Mouse (Mus musculus) intestine, embryonic 14.5 days (tissue): ENCODE results near the gene Cdk5r1. TPM values are rescaled to one million over a fixed set of nuclear protein-coding genes. Genes with fewer than 3 reads are reported as not detected.

Source experiments
- ATAC-seq: fragments of 200-750 bp; cut with Nextera tagmentation; replicated peaks from 2 replicates; pipeline ENCODE4 v1.8.0; 2017; ENCODE audit warnings: low read depth, moderate number of reproducible peaks, moderate TSS enrichment, moderate library complexity; ENCODE audit not compliant: low FRiP score, low TSS enrichment
- DNase-seq: peaks from one replicate; pipeline ENCODE4 v3.0.0-alpha.2; 2018; ENCODE audit warnings: low spot score
- H3K27ac ChIP-seq: fragments of 300-500 bp; sonication (generic); 2 replicates; pipeline ENCODE4 v1.5.1; 2014; ENCODE audit warnings: low read depth, mild to moderate bottlenecking, control low read depth
- H3K27me3 ChIP-seq: fragments of 300-500 bp; sonication (generic); replicated peaks from 2 replicates; pipeline ENCODE4 v1.6.1; 2014; ENCODE audit warnings: low read length, control low read depth; ENCODE audit not compliant: control insufficient read depth, insufficient read depth
- H3K36me3 ChIP-seq: fragments of 300-500 bp; sonication (generic); 2 replicates; pipeline ENCODE4 v1.6.1; 2014; ENCODE audit warnings: low read length, control low read depth; ENCODE audit not compliant: control insufficient read depth, insufficient read depth
- H3K4me1 ChIP-seq: fragments of 300-500 bp; sonication (generic); replicated peaks from 2 replicates; pipeline ENCODE4 v1.6.1; 2014; ENCODE audit warnings: low read length, control low read depth, mixed read lengths; ENCODE audit not compliant: control insufficient read depth, insufficient read depth
- H3K4me2 ChIP-seq: fragments of 300-500 bp; sonication (generic); 2 replicates; pipeline ENCODE4 v1.6.1; 2014; ENCODE audit warnings: low read length
- H3K4me3 ChIP-seq: fragments of 300-500 bp; sonication (generic); 2 replicates; pipeline ENCODE4 v1.5.1; 2014; ENCODE audit warnings: low read depth, low read length, control low read depth, mixed read lengths
- H3K9ac ChIP-seq: fragments of 300-500 bp; sonication (generic); 2 replicates; pipeline ENCODE4 v1.6.1; 2014; ENCODE audit warnings: mild to moderate bottlenecking, low read length
- H3K9me3 ChIP-seq: fragments of 300-500 bp; sonication (generic); 2 replicates; pipeline ENCODE4 v1.6.1; 2016; ENCODE audit warnings: low read length, control low read depth; ENCODE audit not compliant: control insufficient read depth
- WGBS: fragments of 180-500 bp; shearing (Covaris S2); extraction: QIAGEN DNeasy Blood & Tissue Kit; methylation state at CpG from one replicate; pipeline ENCODE4 v1.1.7; 2014; 5-methylcytosine and 5-hydroxymethylcytosine counted together
- polyA plus RNA-seq: library from polyadenylated mRNA; unstranded; fragments of >200 nt; fragmentation: Nextera tagmentation; extraction: Ambion mirVana; gene quantifications from 2 replicates; pipeline ENCODE4 v1.2.1, GENCODE M21; 2014

Cdk5r1 gene
- polyA plus RNA-seq, 1 experiment from 2014 or later = 1.4 TPM

DNA sequence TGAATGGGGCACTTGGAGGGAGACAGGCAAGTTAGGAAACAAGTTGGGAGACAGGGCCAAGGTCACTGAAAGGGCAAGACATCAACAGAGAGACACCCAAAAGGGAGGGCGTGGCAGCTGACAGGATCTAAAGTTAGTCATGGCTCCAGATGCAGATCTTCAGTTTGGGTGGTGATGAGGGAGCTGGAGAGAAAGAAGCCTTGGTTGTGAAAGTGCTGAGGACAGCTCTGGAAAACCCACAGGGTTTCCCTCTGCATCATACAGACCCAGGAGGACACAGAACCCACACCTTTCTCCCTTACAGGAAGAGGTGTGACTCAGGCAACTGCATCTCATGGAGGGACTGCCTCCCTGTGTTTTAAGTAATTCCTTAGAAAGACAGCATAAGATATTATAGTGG is 19.8 kb downstream of the Cdk5r1 start:
- Histone ChIP-seq H3K27ac (no peak overlapping the region), H3K4me1 (peaks cover 4% of the 10 kb centered on the region; the same call in 1 of the 2 replicates), H3K27me3 (no peaks in the 10 kb centered on the region), H3K9me3 (no peaks in the 10 kb centered on the region), H3K4me3 (no peak overlapping the region), H3K9ac (no peak overlapping the region), H3K4me2 (no peak overlapping the region), H3K36me3 (no peaks in the 10 kb centered on the region)
- ATAC-seq (no peak), DNase-seq (no peak)
- WGBS = 88% methylated on average over 1 of the region's 1 CpGs

DNA sequence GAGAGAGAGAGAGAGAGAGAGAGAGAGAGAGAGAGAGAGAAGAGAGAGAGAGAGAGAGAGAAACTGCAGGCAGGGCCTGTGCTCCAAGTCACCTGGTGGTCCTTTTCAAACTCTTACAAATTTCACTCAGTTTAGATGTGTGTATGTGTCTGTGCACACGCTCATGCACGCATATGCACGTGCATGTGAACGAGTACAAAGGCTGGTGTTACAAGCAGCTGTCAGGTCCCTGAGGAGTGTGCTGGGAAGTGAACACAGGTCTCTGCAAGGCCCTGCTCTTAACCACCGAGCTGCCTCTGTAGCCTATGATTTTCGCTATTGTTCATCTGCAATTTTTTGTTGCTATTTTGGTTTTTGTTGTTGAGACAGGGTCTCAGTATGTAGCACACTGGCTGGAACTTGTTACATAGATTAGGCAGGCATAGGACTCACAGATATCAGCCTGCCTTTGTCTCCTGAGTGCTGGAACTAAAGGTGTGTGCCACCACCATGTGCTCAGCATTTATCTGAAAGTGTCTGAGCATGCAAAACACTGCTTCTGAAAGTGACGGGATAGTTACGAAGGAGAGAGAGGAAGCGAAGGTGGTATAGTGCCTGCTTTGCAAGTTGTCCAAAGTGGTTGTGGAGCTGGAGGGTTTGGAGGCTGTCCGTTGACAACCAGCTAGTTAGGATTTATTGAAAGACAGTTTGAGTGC is 20.5 kb downstream of the Cdk5r1 start:
- DNase-seq (no peak), ATAC-seq (no peak)
- H3K4me2 ChIP-seq = no peak overlapping the region

DNA sequence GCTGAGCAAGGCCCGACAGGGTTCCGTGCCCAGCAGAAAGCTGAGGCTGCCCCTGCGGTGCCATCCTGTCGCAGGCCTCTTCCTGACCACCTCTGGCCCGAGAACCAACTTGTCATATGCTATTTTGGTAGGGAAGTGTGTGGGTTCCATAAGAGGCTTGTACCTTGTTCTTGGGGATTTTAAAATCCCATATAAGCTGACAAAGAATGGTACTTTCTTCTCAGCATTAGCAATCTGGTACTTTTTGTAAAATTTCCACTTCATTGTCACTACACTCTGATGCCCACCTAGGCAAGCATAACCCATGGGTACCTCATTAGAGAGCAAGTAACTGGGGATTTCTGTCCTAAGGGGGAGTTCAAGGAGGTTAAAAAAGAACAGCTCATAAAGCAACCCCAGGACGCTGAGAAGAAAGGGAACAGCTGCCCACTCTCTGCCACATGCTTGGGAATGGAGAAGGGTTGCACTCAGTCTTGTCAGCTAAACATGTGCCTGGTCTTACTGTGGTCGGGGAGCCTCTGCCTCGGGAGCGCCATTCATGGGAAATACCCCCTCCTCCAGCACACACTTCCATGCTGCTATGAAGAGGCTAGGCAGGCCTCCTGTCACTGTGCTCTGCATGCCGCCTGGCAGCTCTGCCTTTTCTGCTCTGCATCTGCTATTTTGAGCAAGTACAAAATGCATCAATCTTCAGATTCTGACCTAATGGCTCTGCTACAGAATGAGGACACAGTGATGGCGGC is 21.7 kb downstream of the Cdk5r1 start:
- ATAC-seq (no peak), DNase-seq (no peak)
- H3K36me3 ChIP-seq = no peaks in the 10 kb centered on the region
- no peak overlapping the region; the same call in 1 of the 2 replicates for H3K4me2 ChIP-seq
- 57% methylated on average over 11 of the region's 11 CpGs for WGBS
- no peak overlapping the region for H3K4me3 ChIP-seq
- H3K9ac ChIP-seq = no peak overlapping the region
- peaks cover 4% of the 10 kb centered on the region; the same call in 1 of the 2 replicates for H3K4me1 ChIP-seq
- H3K27me3 ChIP-seq = no peaks in the 10 kb centered on the region
- no peak overlapping the region for H3K27ac ChIP-seq
- no peaks in the 10 kb centered on the region for H3K9me3 ChIP-seq

More for the DNA sequence above, 20.5 kb downstream of the Cdk5r1 start:
- H3K9ac ChIP-seq = no peak overlapping the region
- no peak overlapping the region for H3K27ac ChIP-seq
- no peaks in the 10 kb centered on the region for H3K9me3 ChIP-seq
- 75% methylated on average over 10 of the region's 10 CpGs for WGBS
- H3K27me3 ChIP-seq = no peaks in the 10 kb centered on the region
- no peaks in the 10 kb centered on the region for H3K36me3 ChIP-seq
- H3K4me1 ChIP-seq = peaks cover 4% of the 10 kb centered on the region; the same call in 1 of the 2 replicates
- no peak overlapping the region for H3K4me3 ChIP-seq

DNA sequence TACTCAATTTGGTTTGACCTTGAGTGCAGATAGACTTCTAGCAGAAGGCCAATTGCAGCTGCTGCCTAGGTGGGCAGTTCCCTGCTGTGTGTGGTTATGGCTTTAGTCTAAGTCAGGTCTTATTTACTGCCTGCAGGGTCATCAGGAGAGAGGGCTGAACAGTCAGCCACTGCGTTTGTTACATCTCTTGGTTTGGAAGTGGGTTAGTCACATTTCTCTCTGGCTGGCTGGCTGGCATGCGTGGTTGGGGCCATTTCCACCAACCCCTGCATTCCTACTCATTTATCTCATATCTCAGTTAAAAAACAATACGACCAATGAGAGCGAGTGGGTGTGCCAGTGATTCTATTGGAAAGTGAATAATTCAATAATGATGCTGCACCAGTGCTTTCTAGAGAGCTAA is 22.7 kb downstream of the Cdk5r1 start:
- H3K27me3 ChIP-seq = no peaks in the 10 kb centered on the region
- H3K4me2 ChIP-seq = no peak overlapping the region
- H3K4me1 ChIP-seq = peaks cover 8% of the 10 kb centered on the region; the same call in 1 of the 2 replicates
- WGBS = 68% methylated on average over 4 of the region's 4 CpGs
- H3K27ac ChIP-seq = no peak overlapping the region
- H3K36me3 ChIP-seq = no peaks in the 10 kb centered on the region
- ATAC-seq (no peak), DNase-seq (no peak)
- no peak overlapping the region for H3K9ac ChIP-seq
- H3K9me3 ChIP-seq = no peaks in the 10 kb centered on the region
- no peak overlapping the region for H3K4me3 ChIP-seq

DNA sequence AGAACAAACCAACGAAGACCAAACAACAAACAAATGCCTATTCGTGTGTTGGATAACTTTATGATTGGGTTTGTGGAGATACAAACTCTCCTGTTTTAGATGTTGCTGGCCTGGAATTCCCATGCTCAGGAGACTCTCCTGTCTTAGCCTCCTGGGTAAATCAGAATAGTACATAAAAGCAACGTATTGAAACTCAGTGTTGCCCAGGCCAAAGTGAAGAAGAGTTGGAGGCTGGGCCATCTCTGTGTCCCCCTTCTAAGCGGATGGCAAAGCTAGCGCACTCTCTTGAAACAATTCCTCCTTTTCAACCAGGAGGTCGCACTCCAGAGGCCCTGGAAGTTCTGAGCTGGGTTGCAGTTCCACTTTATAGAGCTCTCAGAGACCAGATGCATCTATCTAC is 26.5 kb downstream of the Cdk5r1 start:
- Histone ChIP-seq H3K4me2 (no peak overlapping the region), H3K4me3 (no peak overlapping the region), H3K27ac (no peak overlapping the region), H3K36me3 (no peaks in the 10 kb centered on the region), H3K9ac (no peak overlapping the region), H3K9me3 (no peaks in the 10 kb centered on the region), H3K27me3 (no peaks in the 10 kb centered on the region), H3K4me1 (peaks cover 11% of the 10 kb centered on the region; the same call in 1 of the 2 replicates)
- ATAC-seq (no peak), DNase-seq (no peak)
- 85% methylated on average over 6 of the region's 6 CpGs for WGBS

DNA sequence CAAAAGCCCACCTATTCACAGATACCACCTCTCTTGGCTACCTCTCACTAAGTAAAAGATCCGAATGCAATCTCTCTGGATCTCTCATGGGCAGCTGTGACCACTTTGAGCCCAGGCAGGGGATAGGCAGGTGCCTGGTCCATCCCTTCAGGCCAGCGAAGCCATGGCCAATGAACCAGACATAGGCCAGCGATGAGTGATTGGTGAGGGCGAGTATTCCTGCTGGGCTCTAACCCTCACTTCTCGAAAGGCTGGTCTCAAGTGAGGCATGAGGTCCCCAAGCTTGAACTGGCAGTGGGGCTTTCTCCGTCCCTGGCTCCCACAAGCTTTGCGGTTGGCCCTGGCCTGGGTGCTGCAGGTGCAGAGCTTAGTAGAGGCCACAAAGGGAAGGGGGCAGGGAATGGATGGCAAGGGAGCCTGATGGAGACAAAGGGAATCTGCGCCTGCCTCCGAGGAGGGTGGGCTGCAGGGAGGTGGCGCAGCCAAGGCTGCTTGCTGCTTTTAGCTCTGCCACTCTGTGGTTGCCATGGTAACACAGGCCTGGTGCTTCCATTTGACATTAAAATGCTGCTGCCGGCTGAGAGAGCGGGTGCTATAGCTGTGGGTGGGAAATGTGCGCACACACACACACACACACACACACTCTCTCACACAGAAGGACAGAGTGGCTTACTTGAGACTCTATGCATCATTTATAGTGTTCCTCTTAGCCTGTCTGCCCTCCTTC is 27.1 kb downstream of the Cdk5r1 start:
- no peaks in the 10 kb centered on the region for H3K9me3 ChIP-seq
- no peak overlapping the region for H3K4me3 ChIP-seq
- no peaks in the 10 kb centered on the region for H3K27me3 ChIP-seq
- no peak overlapping the region for H3K9ac ChIP-seq
- no peak overlapping the region for H3K4me2 ChIP-seq
- ATAC-seq (peak; percentile 68), DNase-seq (no peak)
- WGBS = 47% methylated on average over 13 of the region's 13 CpGs
- peaks cover 12% of the 10 kb centered on the region; the same call in 1 of the 2 replicates for H3K4me1 ChIP-seq
- H3K36me3 ChIP-seq = no peaks in the 10 kb centered on the region
- H3K27ac ChIP-seq = no peak overlapping the region

DNA sequence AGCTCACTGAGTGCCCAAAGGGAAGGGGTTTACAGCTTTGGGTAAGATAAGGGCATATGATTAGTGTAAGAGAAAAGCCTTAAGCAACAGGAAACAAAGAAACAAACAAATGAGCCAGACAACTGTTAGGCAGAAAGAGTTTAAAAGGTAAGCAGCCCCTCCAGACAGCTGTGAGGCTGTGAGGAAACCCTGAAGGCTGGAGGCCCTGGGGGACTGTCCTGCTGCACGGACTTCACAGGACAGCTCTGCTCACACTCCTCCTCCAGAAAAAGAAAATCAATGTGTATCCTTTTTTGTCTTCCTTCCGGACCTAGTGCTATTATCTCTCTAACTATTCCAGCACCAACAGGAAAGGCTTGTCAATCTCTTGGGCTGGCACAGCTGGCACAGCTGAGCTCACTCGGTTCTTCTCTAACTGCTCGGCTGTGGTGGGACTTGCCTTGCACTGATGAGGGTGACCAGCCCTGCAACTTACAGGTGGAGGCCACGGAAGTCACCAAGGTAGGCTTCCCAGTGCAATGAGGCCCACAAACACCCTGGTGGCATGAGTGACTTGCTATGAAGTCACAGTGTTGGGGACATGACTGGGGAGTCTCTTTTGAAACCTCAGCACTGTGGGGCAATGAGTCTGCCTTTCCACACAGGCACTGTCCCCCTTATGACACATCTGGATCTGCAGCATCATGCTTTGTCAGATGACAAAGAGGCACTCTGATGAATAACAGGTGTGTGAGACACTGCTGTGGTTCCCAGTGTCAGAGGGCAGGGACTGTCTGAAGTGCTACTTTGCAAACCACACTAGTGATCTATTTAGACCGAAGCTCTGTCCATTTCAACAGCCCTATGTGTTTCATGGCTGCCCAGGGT is 27.9 kb downstream of the Cdk5r1 start:
- H3K4me1 ChIP-seq = peaks cover 12% of the 10 kb centered on the region; the same call in 1 of the 2 replicates
- DNase-seq (no peak), ATAC-seq (no peak)
- H3K27me3 ChIP-seq = no peaks in the 10 kb centered on the region
- no peak overlapping the region for H3K4me3 ChIP-seq
- H3K36me3 ChIP-seq = no peaks in the 10 kb centered on the region
- WGBS = 56% methylated on average over 6 of the region's 6 CpGs
- no peak overlapping the region for H3K4me2 ChIP-seq
- H3K9ac ChIP-seq = no peak overlapping the region
- H3K9me3 ChIP-seq = no peaks in the 10 kb centered on the region
- no peak overlapping the region for H3K27ac ChIP-seq

DNA sequence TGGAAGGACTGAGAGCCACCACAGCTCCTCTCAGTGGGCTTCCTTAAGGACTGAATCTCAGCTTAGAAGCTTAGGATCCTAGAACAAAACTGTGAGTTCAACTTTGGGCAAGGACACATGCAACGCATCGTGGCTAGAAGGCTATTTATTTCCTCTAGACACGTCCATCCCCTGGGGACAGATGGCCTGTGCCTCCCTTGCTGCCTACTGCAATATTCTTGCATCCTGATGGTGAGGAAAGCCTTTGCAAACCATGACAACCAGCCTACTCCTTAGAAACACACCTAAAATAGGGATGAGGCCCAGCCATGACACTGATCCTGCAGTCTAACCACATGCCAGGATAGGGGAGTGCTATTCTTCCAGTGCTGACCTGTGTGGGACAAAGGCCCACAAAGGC is 28.8 kb downstream of the Cdk5r1 start:
- no peaks in the 10 kb centered on the region for H3K36me3 ChIP-seq
- no peak overlapping the region for H3K4me3 ChIP-seq
- ATAC-seq (no peak), DNase-seq (no peak)
- H3K27ac ChIP-seq = no peak overlapping the region
- 84% methylated on average over 3 of the region's 3 CpGs for WGBS
- no peaks in the 10 kb centered on the region for H3K27me3 ChIP-seq
- no peaks in the 10 kb centered on the region for H3K9me3 ChIP-seq
- H3K4me2 ChIP-seq = no peak overlapping the region
- H3K4me1 ChIP-seq = peaks cover 12% of the 10 kb centered on the region; the same call in 1 of the 2 replicates
- no peak overlapping the region for H3K9ac ChIP-seq
